Mouse (Mus musculus): ENCODE measurements around the gene Smarcc1. TPM values are rescaled to one million over a fixed set of nuclear protein-coding genes. Genes with fewer than 3 reads are reported as not detected.

Gene Smarcc1
- 30.3 and 37.7 TPM in 2 replicates for polyA plus RNA-seq (2012; ENCODE audit: low replicate concordance)

DNA sequence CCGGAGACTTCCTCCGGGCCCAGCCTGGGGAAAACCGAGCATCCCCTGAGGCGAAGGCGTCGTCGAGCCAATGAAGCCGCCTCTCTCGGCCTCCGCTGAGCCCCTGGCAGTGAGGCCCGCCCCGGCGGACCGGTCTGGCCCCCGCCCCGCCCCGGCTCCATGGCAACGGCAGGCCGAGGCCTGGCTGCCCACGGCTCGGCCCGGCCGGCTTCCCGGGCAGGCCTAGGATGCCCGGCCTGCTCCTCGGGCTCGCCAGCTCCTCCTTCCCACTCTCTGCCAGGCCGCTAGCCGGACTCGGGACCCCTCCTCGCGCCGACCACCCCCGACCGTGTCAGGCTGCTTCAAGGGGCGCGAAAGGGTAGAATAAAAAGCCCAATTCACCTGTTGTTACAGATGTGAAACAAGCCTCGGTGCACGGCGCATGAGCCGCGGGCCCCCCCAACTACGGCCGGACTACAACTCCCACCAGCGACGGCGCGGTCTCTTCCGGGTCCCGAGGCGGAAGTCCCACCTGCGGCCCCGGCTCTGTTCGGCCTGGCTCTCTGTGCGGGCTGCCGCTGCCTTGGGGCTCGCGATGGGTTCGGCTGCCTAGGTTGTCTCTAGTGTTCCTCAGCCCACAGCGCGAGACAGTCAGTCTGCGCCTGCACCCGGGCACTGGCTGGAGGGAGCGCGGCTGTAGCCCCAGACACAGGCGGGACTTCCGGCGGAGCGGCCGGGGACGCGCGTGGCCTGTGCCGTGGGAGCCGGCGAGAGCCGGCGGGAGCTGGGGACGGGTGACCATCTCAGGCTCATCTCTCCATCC, at the start of gene Smarcc1:
TSS of gene Smarcc1 (plus strand) at position 732 of the 802 bp plus-strand sequence.

DNA sequence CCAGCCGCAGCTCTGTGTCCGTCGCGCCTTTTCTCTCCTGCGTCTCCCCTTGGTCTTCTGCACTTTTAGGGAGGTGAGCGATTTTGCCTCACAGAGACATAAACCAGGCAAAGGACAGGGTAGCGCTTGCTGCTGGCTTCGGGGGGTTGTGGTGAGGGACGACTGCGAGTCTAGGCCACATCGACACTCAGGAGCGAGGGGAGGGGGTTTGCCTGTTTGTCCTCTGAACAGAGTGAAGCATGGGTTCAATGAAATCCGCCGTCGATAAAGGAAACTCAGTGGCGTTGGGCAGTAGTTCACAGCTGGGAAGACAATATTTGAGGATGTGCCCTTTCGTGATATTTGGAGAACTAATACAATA, 251 bp downstream of the Smarcc1 start, which contains the start of gene Dhx30:
TSS of gene Dhx30 (minus strand) at position 52 of the 361 bp plus-strand sequence.

DNA sequence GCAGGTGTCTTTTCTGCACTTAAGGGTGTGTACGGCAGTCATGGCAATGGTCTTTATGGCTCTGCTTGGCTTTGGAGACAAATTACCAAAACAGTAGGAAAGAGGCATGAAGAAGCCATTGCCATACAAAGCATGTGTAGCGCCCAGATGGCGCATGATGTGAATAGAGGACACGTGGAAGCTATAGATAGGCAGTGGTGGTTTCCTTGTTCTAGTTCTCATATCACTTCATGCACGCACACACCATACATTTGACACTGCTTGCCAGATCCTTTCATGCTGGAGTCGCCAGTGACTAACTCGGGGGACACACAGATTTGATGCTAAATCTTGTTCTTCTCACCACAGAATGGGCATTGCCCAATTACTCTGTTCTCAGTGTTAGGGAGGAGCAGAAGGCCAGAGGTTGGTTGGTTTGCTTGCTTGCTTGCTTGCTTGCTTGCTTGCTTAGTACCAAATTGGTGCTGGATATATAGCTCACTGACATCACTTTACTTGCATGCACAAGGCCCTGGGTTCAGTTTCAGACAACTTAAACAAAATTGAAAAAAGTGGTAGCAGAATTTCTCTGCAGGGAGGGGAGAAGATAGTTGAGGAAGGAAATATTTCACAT, 125.8 kb downstream of the Smarcc1 start, which contains the start of gene Cspg5:
TSS of gene Cspg5 (plus strand) at position 563 of the 613 bp plus-strand sequence.

Other genes starting within 250 kb of the Smarcc1 start
- gene Cdc25a, start 242.1 kb upstream of the Smarcc1 start, polyA plus RNA-seq (2012; ENCODE audit: low replicate concordance) = 15.7 and 37.0 TPM in 2 replicates
- gene Map4, start 186.2 kb upstream of the Smarcc1 start, polyA plus RNA-seq (2012; ENCODE audit: low replicate concordance) = 141 and 232 TPM in 2 replicates
- gene Dhx30, start 122 bp downstream of the Smarcc1 start, polyA plus RNA-seq (2012; ENCODE audit: low replicate concordance) = 20.6 and 24.0 TPM in 2 replicates
- 0.45 and 1.1 TPM in 2 replicates for gene Cspg5, start 126.1 kb downstream of the Smarcc1 start, polyA plus RNA-seq (2012; ENCODE audit: low replicate concordance)
- gene Elp6, start 187.5 kb downstream of the Smarcc1 start, polyA plus RNA-seq (2012; ENCODE audit: low replicate concordance) = 5.0 and 6.5 TPM in 2 replicates
- gene Scap, start 215.6 kb downstream of the Smarcc1 start, polyA plus RNA-seq (2012; ENCODE audit: low replicate concordance) = 139 and 185 TPM in 2 replicates

All from hematopoietic multipotent progenitor cell, adult 10-12 weeks (in vitro differentiated cells).